Mouse (Mus musculus) MEL (cell line): ENCODE data around the gene Gm49383. TPM values are rescaled to one million over a fixed set of nuclear protein-coding genes. Genes with fewer than 3 reads are reported as not detected.

Experiments
- DNase-seq: peaks from one replicate; pipeline ENCODE4 v3.0.0; 2011; ENCODE audit warnings: low read depth, low spot score
- H3K27ac ChIP-seq: 2 replicates; pipeline ENCODE4 v1.5.1; 2012; ENCODE audit warnings: low read depth, mild to moderate bottlenecking, control low read depth, low read length, moderate library complexity; ENCODE audit not compliant: control insufficient read depth
- H3K27me3 ChIP-seq, 2 experiments: fragments of 150-350 bp in 1 of 2; sonication (generic) in 1 of 2; 2 replicates each; pipeline ENCODE4 v1.6.1; 2012; ENCODE audit warnings: low read length in 2 of 2, mild to moderate bottlenecking in 2 of 2, improper control_type of control experiment in 1 of 2, moderate library complexity in 1 of 2; ENCODE audit not compliant: insufficient read depth in 2 of 2, control insufficient read depth in 1 of 2
- H3K36me3 ChIP-seq, 2 experiments: 2 replicates each; pipeline ENCODE4 v1.6.1; 2012 to 2014; ENCODE audit warnings: low read length in 2 of 2, improper control_type of control experiment in 1 of 2, inconsistent platforms in 1 of 2, mild to moderate bottlenecking in 1 of 2; ENCODE audit not compliant: insufficient read depth in 2 of 2, control insufficient read depth in 1 of 2
- H3K4me1 ChIP-seq, 2 experiments: fragments of 150-350 bp in 1 of 2; sonication (generic) in 1 of 2; 2 replicates each; pipeline ENCODE4 v1.6.1; 2012; ENCODE audit warnings: low read length in 2 of 2, improper control_type of control experiment in 1 of 2, mild to moderate bottlenecking in 1 of 2; ENCODE audit not compliant: insufficient read depth in 2 of 2, control insufficient read depth in 1 of 2
- H3K4me3 ChIP-seq, 2 experiments: fragments of 150-350 bp in 1 of 2; sonication (generic) in 1 of 2; 2 replicates each; pipeline ENCODE4 v1.5.1; 2012; ENCODE audit warnings: low read depth in 2 of 2, low read length in 2 of 2, mild to moderate bottlenecking in 2 of 2, moderate library complexity in 2 of 2, control low read depth in 1 of 2, improper control_type of control experiment in 1 of 2; ENCODE audit not compliant: control insufficient read depth in 1 of 2, insufficient read depth in 1 of 2
- H3K79me2 ChIP-seq: 2 replicates; pipeline ENCODE4 v1.6.1; 2012; ENCODE audit warnings: mild to moderate bottlenecking, low read length, moderate library complexity; ENCODE audit not compliant: control insufficient read depth, poor library complexity, insufficient read depth
- H3K9ac ChIP-seq: 2 replicates; pipeline ENCODE4 v1.6.1; 2012; ENCODE audit warnings: low read depth, mild to moderate bottlenecking, control low read depth, low read length, moderate library complexity; ENCODE audit not compliant: control insufficient read depth, poor library complexity, severe bottlenecking
- H3K9me3 ChIP-seq: fragments of 150-350 bp; sonication (generic); replicated peaks from 2 replicates; pipeline ENCODE4 v1.6.1; 2012; ENCODE audit warnings: mild to moderate bottlenecking, low read length, improper control_type of control experiment, moderate library complexity; ENCODE audit not compliant: insufficient read depth
- CHD1 ChIP-seq: IDR thresholded peaks from 2 replicates; pipeline ENCODE4 v1.6.1; 2012; ENCODE audit warnings: low read depth, mild to moderate bottlenecking, inconsistent platforms, low read length, improper control_type of control experiment
- CHD2 ChIP-seq: IDR thresholded peaks from 2 replicates; pipeline ENCODE4 v1.6.1; 2011; ENCODE audit warnings: low read length, improper control_type of control experiment
- CTCF ChIP-seq, 3 experiments: IDR thresholded peaks in 2 of 3; conservative IDR thresholded peaks in 1 of 3; 2 replicates each; pipeline ENCODE4 v1.5.1; 2011 to 2012; ENCODE audit warnings: low read length in 3 of 3, low read depth in 2 of 3, mild to moderate bottlenecking in 2 of 3, improper control_type of control experiment in 1 of 3, inconsistent platforms in 1 of 3, mixed read lengths in 1 of 3, moderate library complexity in 1 of 3; ENCODE audit not compliant: control insufficient read depth in 1 of 3, insufficient read depth in 1 of 3, poor library complexity in 1 of 3, severe bottlenecking in 1 of 3
- E2F4 ChIP-seq: IDR thresholded peaks from 2 replicates; pipeline ENCODE4 v1.6.1; 2011; ENCODE audit warnings: low read depth, low read length, improper control_type of control experiment, borderline replicate concordance
- ELF1 ChIP-seq: IDR thresholded peaks from 2 replicates; pipeline ENCODE4 v1.6.1; 2014; ENCODE audit warnings: low read depth, mild to moderate bottlenecking, inconsistent platforms, low read length, improper control_type of control experiment, moderate library complexity
- EP300 ChIP-seq, 2 experiments: IDR thresholded peaks; 2 replicates each; pipeline ENCODE4 v1.6.1; 2011; ENCODE audit warnings: improper control_type of control experiment in 2 of 2, low read length in 2 of 2, low read depth in 1 of 2, mild to moderate bottlenecking in 1 of 2
- ETS1 ChIP-seq: IDR thresholded peaks from 2 replicates; pipeline ENCODE4 v1.6.1; 2012; ENCODE audit warnings: low read depth, mild to moderate bottlenecking, inconsistent platforms, low read length, improper control_type of control experiment, moderate library complexity
- GABPA ChIP-seq: IDR thresholded peaks from 2 replicates; pipeline ENCODE4 v1.6.1; 2012; ENCODE audit warnings: low read depth, mild to moderate bottlenecking, inconsistent platforms, low read length, improper control_type of control experiment, moderate library complexity
- GATA1 ChIP-seq: IDR thresholded peaks from 2 replicates; pipeline ENCODE4 v1.6.1; 2011; ENCODE audit warnings: low read depth, low read length, improper control_type of control experiment
- HCFC1 ChIP-seq: IDR thresholded peaks from 2 replicates; pipeline ENCODE4 v1.6.1; 2012; ENCODE audit warnings: low read depth, mild to moderate bottlenecking, inconsistent platforms, low read length, improper control_type of control experiment, moderate library complexity
- JUND ChIP-seq: IDR thresholded peaks from 2 replicates; pipeline ENCODE4 v1.6.1; 2011; ENCODE audit warnings: low read depth, mild to moderate bottlenecking, improper control_type of control experiment, low read length
- MAX ChIP-seq: IDR thresholded peaks from 2 replicates; pipeline ENCODE4 v1.6.1; 2011; ENCODE audit warnings: low read length, improper control_type of control experiment
- MEF2A ChIP-seq: IDR thresholded peaks from 2 replicates; pipeline ENCODE4 v1.6.1; 2014; ENCODE audit warnings: low read depth, mild to moderate bottlenecking, inconsistent platforms, low read length, improper control_type of control experiment; ENCODE audit not compliant: poor library complexity, insufficient replicate concordance, severe bottlenecking; ENCODE audit errors: extremely low read depth
- MXI1 ChIP-seq: IDR thresholded peaks from 2 replicates; pipeline ENCODE4 v1.6.1; 2011; ENCODE audit warnings: mild to moderate bottlenecking, low read depth, low read length, improper control_type of control experiment
- MYC ChIP-seq: IDR thresholded peaks from 2 replicates; pipeline ENCODE4 v1.6.1; 2011; ENCODE audit warnings: low read depth, mild to moderate bottlenecking, low read length, improper control_type of control experiment, moderate library complexity
- NRF1 ChIP-seq: IDR thresholded peaks from 2 replicates; pipeline ENCODE4 v1.6.1; 2014; ENCODE audit warnings: low read depth, mild to moderate bottlenecking, inconsistent platforms, low read length, improper control_type of control experiment, moderate library complexity; ENCODE audit not compliant: poor library complexity, insufficient read depth, severe bottlenecking
- POLR2AphosphoS2 ChIP-seq: IDR thresholded peaks from 2 replicates; pipeline ENCODE4 v1.6.1; 2011; ENCODE audit warnings: low read length, improper control_type of control experiment
- RAD21 ChIP-seq: IDR thresholded peaks from 2 replicates; pipeline ENCODE4 v1.6.1; 2011; ENCODE audit warnings: mild to moderate bottlenecking, low read depth, low read length, improper control_type of control experiment
- RCOR1 ChIP-seq: IDR thresholded peaks from 2 replicates; pipeline ENCODE4 v1.6.1; 2012; ENCODE audit warnings: low read depth, mild to moderate bottlenecking, inconsistent platforms, low read length, improper control_type of control experiment
- SIN3A ChIP-seq: IDR thresholded peaks from 2 replicates; pipeline ENCODE4 v1.6.1; 2012; ENCODE audit warnings: low read length, improper control_type of control experiment, inconsistent platforms
- TBP ChIP-seq: IDR thresholded peaks from 2 replicates; pipeline ENCODE4 v1.8.0; 2011; ENCODE audit warnings: low read depth, low read length, improper control_type of control experiment
- USF1 ChIP-seq: IDR thresholded peaks from 2 replicates; pipeline ENCODE4 v1.6.1; 2014; ENCODE audit warnings: low read depth, mild to moderate bottlenecking, inconsistent platforms, low read length, improper control_type of control experiment, moderate library complexity
- USF2 ChIP-seq, 2 experiments: IDR thresholded peaks; 2 replicates each; pipeline ENCODE4 v1.6.1; 2011 to 2012; ENCODE audit warnings: improper control_type of control experiment in 2 of 2, low read length in 2 of 2, borderline replicate concordance in 1 of 2, inconsistent platforms in 1 of 2, low read depth in 1 of 2, mild to moderate bottlenecking in 1 of 2; ENCODE audit not compliant: insufficient read depth in 1 of 2
- ZKSCAN1 ChIP-seq: IDR thresholded peaks from 2 replicates; pipeline ENCODE4 v1.6.1; 2012; ENCODE audit warnings: low read depth, mild to moderate bottlenecking, inconsistent platforms, low read length, improper control_type of control experiment, moderate library complexity
- ZMIZ1 ChIP-seq: IDR thresholded peaks from 2 replicates; pipeline ENCODE4 v1.6.1; 2012; ENCODE audit warnings: low read depth, mild to moderate bottlenecking, inconsistent platforms, low read length, improper control_type of control experiment, moderate library complexity
- ZNF384 ChIP-seq: IDR thresholded peaks from 2 replicates; pipeline ENCODE4 v1.6.1; 2012; ENCODE audit warnings: low read depth, mild to moderate bottlenecking, inconsistent platforms, low read length, improper control_type of control experiment
- polyA plus RNA-seq, 2 experiments: library from polyadenylated mRNA; stranded (reverse) in 1 of 2; unstranded in 1 of 2; fragments of >175 nt in 1 of 2; fragments of >200 nt in 1 of 2; gene quantifications; 2 replicates each; pipeline versions ENCODE4 v1.2.1 to v1.2.4; 2012; ENCODE audit warnings: low replicate concordance in 2 of 2, low read depth in 1 of 2; ENCODE audit not compliant: insufficient read length in 2 of 2, insufficient read depth in 1 of 2, missing spikeins in 1 of 2
- total RNA-seq: library from RNA; depleted of rRNA; stranded (reverse); fragments of 300-350 nt; gene quantifications from 2 replicates; pipeline ENCODE4 v1.2.3, GENCODE M21; 2012

Gene Gm49383
- total and polyA plus RNA-seq, 3 experiments = 27.5 to 28.8 TPM; not detected in 1

DNA sequence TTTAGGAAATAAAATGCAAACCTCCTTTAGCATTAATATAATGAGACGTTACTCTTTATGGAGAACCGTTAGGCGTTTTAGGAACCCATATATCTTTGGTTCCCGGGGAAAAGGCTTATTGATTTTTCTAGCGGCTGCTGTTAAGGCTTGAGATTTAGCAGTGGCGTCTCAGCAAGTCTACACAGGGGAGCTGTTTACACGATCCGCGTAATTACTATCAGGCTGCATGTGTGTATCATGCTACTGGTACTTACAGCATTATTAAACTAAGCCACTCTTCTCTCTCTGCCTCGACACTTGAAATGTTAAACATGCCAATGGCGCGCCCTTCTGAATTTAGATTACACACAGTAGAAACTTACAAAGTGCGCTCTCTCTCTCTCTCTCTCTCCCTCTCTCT, 46.9 kb downstream of the Gm49383 start:
- no peak for DNase-seq
- no peak overlapping the region for H3K27ac ChIP-seq
- no peaks in the 10 kb centered on the region for H3K79me2 ChIP-seq
- no peak overlapping the region for H3K9ac ChIP-seq
- H3K4me3 ChIP-seq = no peak overlapping the region
- peaks cover 0 to 5% of the 10 kb centered on the region in 2 experiments; a peak in 2 of 4 replicates for H3K4me1 ChIP-seq
- TF ChIP-seq RCOR1 (no peak), GABPA (no peak), HCFC1 (no peak), MXI1 (no peak), ZNF384 (no peak), CTCF (IDR thresholded peaks at IDR 0.05 in 2 of 3, conservative IDR thresholded peaks at IDR 0.05 in 1 of 3; ENCODE audit: control insufficient read depth in 1 of 3, insufficient read depth in 1 of 3, low read depth in 2 of 3, low read length in 3 of 3, poor library complexity in 1 of 3, severe bottlenecking in 1 of 3) (no peak), USF2 (IDR thresholded peaks at IDR 0.05; ENCODE audit: borderline replicate concordance in 1 of 2, insufficient read depth in 1 of 2, low read depth in 1 of 2, low read length in 2 of 2) (no peak), JUND (no peak), E2F4 (no peak), USF1 (no peak), MAX (no peak), POLR2AphosphoS2 (no peak), NRF1 (no peak), ZKSCAN1 (no peak), TBP (no peak), CHD1 (no peak), ETS1 (no peak), SIN3A (no peak), MYC (no peak), CHD2 (no peak)
- TF ChIP-seq, all 39 proteins: peak for 0
- H3K36me3 ChIP-seq = no peaks in the 10 kb centered on the region
- no peaks in the 10 kb centered on the region for H3K9me3 ChIP-seq
- no peaks in the 10 kb centered on the region for H3K27me3 ChIP-seq

DNA sequence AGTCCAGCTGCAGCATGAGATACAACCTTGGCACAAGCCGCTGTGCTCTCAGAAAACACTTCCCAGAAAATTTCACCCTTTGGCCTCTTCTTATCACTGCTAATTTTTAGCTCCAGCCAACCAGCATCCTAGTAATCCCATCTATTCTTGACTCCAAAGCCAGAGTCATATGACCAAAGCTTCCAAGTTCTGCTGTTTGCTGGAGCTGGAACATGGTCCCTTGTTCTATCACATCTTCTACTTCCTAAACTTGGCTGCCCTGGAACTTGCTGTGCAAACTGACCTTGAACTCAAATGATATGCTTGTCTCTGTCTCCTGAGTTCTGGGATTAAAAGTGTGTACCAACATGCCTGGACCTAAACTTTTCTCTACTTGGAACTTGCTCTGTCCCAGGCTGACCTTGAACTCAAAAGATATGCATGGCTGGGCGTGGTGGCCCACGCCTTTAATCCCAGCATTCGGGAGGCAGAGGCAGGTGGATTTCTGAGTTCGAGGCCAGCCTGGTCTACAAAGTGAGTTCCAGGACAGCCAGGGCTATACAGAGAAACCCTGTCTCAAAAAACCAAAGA, 49.7 kb downstream of the Gm49383 start:
- Histone ChIP-seq H3K9ac (no peak overlapping the region), H3K27ac (no peak overlapping the region), H3K79me2 (no peaks in the 10 kb centered on the region), H3K4me3 (no peak overlapping the region), H3K27me3 (no peaks in the 10 kb centered on the region), H3K36me3 (no peaks in the 10 kb centered on the region), H3K4me1 (peaks cover 0 to 5% of the 10 kb centered on the region in 2 experiments; a peak in 2 of 4 replicates), H3K9me3 (no peaks in the 10 kb centered on the region)
- DNase-seq = no peak
- TF ChIP-seq ZNF384 (no peak), ELF1 (no peak), E2F4 (no peak), RAD21 (no peak), MEF2A (no peak), GATA1 (no peak), RCOR1 (no peak), ZMIZ1 (no peak), MXI1 (no peak), ETS1 (no peak), SIN3A (no peak), GABPA (no peak), EP300 (IDR thresholded peaks at IDR 0.05; ENCODE audit: low read depth in 1 of 2, low read length in 2 of 2) (no peak), TBP (no peak)
